Mouse (Mus musculus): ENCODE data around the gene Antxr1. TPM values are rescaled to one million over a fixed set of nuclear protein-coding genes. Genes with fewer than 3 reads are reported as not detected.

The Antxr1 gene
- polyA plus RNA-seq, 1 experiment, result not detected

- peaks cover 33% of the 10 kb centered on the region for H3K27me3 ChIP-seq (ENCODE audit: control insufficient read depth)
- no peak for TF ChIP-seq GATA1 (IDR thresholded peaks at IDR 0.05; ENCODE audit: low read length)
- TF ChIP-seq TAL1 (IDR thresholded peaks at IDR 0.05; ENCODE audit: low read length), result no peak
- H3K4me3 ChIP-seq (replicated peaks), result no peak overlapping the region
- no peaks in the 10 kb centered on the region for H3K9me3 ChIP-seq (ENCODE audit: control insufficient read depth, low read length)
- no peaks in the 10 kb centered on the region for H3K36me3 ChIP-seq (ENCODE audit: control insufficient read depth)
- H3K4me1 ChIP-seq (ENCODE audit: control insufficient read depth), result peaks cover 43% of the 10 kb centered on the region
Observed at GRCm38 (mm10) chr6:87166673-87167305, 168.8 kb downstream of the Antxr1 start.

DNA sequence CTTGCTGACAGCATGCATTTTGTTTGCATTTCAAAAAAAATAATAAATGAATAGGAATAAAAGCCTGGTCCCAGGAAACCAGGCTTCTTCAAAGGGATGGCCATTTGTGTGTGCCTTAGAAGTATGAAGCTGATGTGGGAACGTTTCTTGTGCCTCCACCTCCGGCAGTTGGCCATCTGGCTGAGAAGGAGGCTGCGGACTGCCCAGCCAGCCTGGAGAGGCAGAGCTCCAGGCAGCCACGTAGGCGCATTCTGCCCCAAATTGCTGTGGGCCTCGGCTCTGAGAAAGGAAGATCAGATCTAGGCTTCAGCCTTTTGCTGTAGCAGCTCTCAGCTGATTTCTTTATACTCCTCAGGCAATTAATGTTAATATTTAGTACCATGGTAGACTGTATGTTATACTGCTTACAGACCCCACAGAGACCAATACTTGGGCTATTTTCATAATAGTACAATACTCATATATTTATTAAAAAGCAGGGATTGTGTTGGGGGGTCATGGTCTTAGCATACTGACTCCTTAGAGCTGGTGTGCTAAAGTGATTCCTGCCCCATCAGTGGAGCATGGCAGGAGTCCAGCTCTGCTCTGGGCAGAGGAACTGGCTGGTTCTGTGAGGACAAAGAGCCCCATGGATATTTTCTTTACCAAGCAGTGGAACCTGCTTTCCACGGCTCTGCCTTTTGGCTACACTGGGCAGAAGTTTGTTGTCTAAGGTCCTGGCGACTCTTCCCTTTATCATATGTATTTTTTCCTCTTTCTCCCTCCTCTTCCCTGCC lies 169.9 kb downstream of the Antxr1 start:
- Histone ChIP-seq H3K9me3 (ENCODE audit: control insufficient read depth, low read length) (no peaks in the 10 kb centered on the region), H3K27me3 (ENCODE audit: control insufficient read depth) (peaks cover 35% of the 10 kb centered on the region), H3K4me1 (ENCODE audit: control insufficient read depth) (peaks cover 33% of the 10 kb centered on the region), H3K36me3 (ENCODE audit: control insufficient read depth) (no peaks in the 10 kb centered on the region), H3K4me3 (replicated peaks) (no peak overlapping the region)
- no peak for TF ChIP-seq GATA1 (IDR thresholded peaks at IDR 0.05; ENCODE audit: low read length)

DNA sequence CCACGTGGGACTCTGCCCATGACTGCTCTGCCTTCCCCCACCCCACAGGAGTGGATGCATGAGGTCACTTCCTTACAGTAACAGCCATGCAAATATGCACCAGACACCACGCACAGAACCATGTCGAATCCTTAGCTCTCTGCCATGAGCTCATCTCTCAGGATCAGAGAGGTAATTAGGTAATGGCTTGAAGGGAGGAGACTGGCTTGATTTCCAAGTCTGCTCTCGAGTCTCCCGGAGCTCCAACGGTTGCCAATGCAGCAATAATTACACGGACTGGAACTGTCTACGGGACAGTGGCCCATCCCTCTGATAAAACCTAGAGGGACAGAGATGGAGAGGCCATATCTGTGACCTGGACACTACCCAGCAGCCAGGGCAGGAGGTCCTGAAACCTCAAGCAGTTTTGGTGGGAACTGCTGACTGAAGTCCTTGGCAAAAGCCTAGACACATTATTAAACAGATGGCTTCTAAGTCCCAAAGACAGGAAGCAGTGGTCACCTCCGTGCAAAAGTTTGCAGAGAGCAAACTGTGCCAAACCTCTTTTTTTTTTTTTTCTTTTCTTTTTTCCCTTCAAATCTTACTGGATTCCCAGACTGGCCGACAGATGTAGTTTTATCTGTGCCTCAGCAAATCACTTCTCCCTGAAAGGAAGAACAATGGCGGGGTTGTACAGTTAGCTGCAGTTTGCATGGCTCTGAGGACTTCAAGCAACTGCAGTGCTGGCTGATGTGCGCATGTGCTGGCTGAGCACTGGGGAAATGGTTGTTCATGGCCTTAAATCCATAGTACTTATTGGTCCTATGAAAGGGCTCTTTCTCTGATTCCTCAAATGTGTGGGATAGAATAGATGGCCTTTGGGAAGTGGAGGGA lies 174.0 kb downstream of the Antxr1 start:
- Histone ChIP-seq H3K4me3 (replicated peaks) (no peak overlapping the region), H3K27me3 (ENCODE audit: control insufficient read depth) (peaks cover 36% of the 10 kb centered on the region), H3K9me3 (ENCODE audit: control insufficient read depth, low read length) (no peaks in the 10 kb centered on the region), H3K4me1 (ENCODE audit: control insufficient read depth) (no peaks in the 10 kb centered on the region), H3K36me3 (ENCODE audit: control insufficient read depth) (no peaks in the 10 kb centered on the region)
- no peak for TF ChIP-seq GATA1 (IDR thresholded peaks at IDR 0.05; ENCODE audit: low read length)
- TF ChIP-seq TAL1 (IDR thresholded peaks at IDR 0.05; ENCODE audit: low read length), result no peak

DNA sequence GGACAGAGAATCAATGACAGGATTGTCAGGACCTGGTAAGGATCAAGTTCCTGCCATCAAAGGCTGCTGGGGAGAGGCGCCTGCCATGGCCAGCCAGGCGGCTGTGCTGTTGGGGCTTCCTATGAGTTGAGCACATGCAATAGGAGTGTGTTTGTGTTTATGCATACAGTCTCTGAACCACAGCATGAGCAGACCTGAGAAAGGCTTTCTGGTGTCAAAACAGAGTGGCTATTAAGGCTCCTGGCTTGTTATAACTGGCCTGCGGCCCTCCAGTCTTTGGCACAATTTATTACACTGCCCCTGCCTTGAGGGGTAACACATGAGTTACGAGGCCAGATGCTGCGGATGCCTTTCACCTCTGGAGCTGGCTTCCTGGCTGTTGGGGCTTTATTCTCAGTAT lies 175.4 kb downstream of the Antxr1 start:
- Histone ChIP-seq H3K4me3 (replicated peaks) (no peak overlapping the region), H3K9me3 (ENCODE audit: control insufficient read depth, low read length) (no peaks in the 10 kb centered on the region), H3K4me1 (ENCODE audit: control insufficient read depth) (no peaks in the 10 kb centered on the region), H3K36me3 (ENCODE audit: control insufficient read depth) (no peaks in the 10 kb centered on the region), H3K27me3 (ENCODE audit: control insufficient read depth) (peaks cover 31% of the 10 kb centered on the region)
- no peak for TF ChIP-seq GATA1 (IDR thresholded peaks at IDR 0.05; ENCODE audit: low read length)

- TF ChIP-seq TAL1 (IDR thresholded peaks at IDR 0.05; ENCODE audit: low read length) (no peak), GATA1 (IDR thresholded peaks at IDR 0.05; ENCODE audit: low read length) (no peak)
- Histone ChIP-seq H3K4me1 (ENCODE audit: control insufficient read depth) (peaks cover 12% of the 10 kb centered on the region), H3K4me3 (replicated peaks) (no peak overlapping the region), H3K9me3 (ENCODE audit: control insufficient read depth, low read length) (no peaks in the 10 kb centered on the region), H3K36me3 (ENCODE audit: control insufficient read depth) (no peaks in the 10 kb centered on the region), H3K27me3 (ENCODE audit: control insufficient read depth) (peaks cover 25% of the 10 kb centered on the region)
Observed at GRCm38 (mm10) chr6:87158062-87158623, 177.5 kb downstream of the Antxr1 start.

DNA sequence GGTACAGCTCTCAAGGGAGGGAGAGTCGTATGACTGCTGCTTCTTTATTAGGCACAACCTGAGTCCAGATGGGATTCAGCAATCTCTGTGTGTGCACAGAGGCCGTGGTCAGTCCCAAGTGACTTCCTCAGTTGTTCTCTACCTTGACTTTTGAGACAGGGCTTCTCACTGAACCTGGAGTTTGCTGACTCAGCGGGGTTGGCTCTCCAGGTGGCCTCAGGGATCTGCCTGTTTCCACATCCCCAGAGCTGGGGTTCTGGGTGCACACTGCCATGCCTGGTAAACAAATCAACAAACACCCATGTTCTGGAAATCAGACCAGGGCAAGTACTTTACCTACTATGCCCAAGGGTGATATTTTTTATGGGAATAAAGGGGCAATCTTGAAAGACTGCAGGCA lies 181.8 kb downstream of the Antxr1 start:
- H3K4me1 ChIP-seq (ENCODE audit: control insufficient read depth), result peaks cover 32% of the 10 kb centered on the region
- H3K4me3 ChIP-seq (replicated peaks), result no peak overlapping the region
- TF ChIP-seq TAL1 (IDR thresholded peaks at IDR 0.05; ENCODE audit: low read length), result no peak
- no peak for TF ChIP-seq GATA1 (IDR thresholded peaks at IDR 0.05; ENCODE audit: low read length)
- no peaks in the 10 kb centered on the region for H3K36me3 ChIP-seq (ENCODE audit: control insufficient read depth)
- H3K27me3 ChIP-seq (ENCODE audit: control insufficient read depth), result peaks cover 6% of the 10 kb centered on the region
- no peaks in the 10 kb centered on the region for H3K9me3 ChIP-seq (ENCODE audit: control insufficient read depth, low read length)

GRCm38 (mm10) chr6:87153231-87153580 lies 182.4 kb downstream of the Antxr1 start:
- peaks cover 32% of the 10 kb centered on the region for H3K4me1 ChIP-seq (ENCODE audit: control insufficient read depth)
- no peak for TF ChIP-seq TAL1 (IDR thresholded peaks at IDR 0.05; ENCODE audit: low read length)
- TF ChIP-seq GATA1 (IDR thresholded peaks at IDR 0.05; ENCODE audit: low read length), result no peak
- no peaks in the 10 kb centered on the region for H3K9me3 ChIP-seq (ENCODE audit: control insufficient read depth, low read length)
- H3K36me3 ChIP-seq (ENCODE audit: control insufficient read depth), result no peaks in the 10 kb centered on the region
- peaks cover 7% of the 10 kb centered on the region for H3K27me3 ChIP-seq (ENCODE audit: control insufficient read depth)
- no peak overlapping the region for H3K4me3 ChIP-seq (replicated peaks)

DNA sequence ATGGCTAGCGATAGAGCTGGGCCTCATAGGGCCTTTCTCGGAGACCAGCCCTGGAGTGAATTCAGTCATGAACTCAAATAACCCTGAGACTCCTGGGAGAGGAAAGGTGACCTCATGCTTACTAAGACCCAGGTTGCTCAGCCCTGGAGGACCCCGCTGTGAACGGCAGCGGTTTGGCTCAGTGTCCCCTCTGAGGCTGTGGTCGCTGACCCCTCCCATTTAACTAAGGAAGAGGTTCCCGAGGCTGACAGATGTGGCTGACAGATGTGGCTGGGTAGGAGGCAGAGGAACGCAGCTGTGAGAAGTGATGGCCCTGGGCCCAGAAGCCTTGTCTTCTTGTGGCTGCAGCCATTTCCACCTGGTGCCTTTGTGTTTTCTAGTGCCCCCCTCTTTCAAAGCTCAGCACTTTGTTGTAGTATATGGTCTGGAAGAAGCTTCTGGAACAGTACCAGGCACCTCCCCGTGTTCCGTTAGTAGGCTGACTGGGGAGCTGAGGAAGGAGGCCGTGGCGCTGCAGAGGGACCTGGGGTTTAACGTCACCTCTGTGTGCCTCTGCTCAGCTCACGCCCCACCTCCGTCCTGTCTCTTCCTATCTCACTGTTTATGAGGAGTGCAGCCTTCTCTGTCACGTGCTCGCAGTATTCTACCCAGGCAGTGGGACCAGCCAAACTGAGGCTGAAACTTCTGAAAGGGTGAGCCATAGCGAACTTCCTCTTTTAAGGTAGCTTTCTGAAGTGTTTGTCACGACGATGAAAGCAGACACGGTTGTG lies 183.0 kb downstream of the Antxr1 start:
- no peak for TF ChIP-seq GATA1 (IDR thresholded peaks at IDR 0.05; ENCODE audit: low read length)
- TF ChIP-seq TAL1 (IDR thresholded peaks at IDR 0.05; ENCODE audit: low read length), result no peak
- no peaks in the 10 kb centered on the region for H3K9me3 ChIP-seq (ENCODE audit: control insufficient read depth, low read length)
- peaks cover 32% of the 10 kb centered on the region for H3K4me1 ChIP-seq (ENCODE audit: control insufficient read depth)
- no peaks in the 10 kb centered on the region for H3K36me3 ChIP-seq (ENCODE audit: control insufficient read depth)
- H3K4me3 ChIP-seq (replicated peaks), result peak overlapping the region; percentile 5
- H3K27me3 ChIP-seq (ENCODE audit: control insufficient read depth), result peaks cover 7% of the 10 kb centered on the region
